Mouse (Mus musculus): ENCODE data around the gene Cyp2ab1. TPM values are rescaled to one million over a fixed set of nuclear protein-coding genes. Genes with fewer than 3 reads are reported as not detected.

The Cyp2ab1 gene
- 0.19 and 0.53 TPM in 2 replicates for polyA plus RNA-seq (2012; rRNA removed)

DNA sequence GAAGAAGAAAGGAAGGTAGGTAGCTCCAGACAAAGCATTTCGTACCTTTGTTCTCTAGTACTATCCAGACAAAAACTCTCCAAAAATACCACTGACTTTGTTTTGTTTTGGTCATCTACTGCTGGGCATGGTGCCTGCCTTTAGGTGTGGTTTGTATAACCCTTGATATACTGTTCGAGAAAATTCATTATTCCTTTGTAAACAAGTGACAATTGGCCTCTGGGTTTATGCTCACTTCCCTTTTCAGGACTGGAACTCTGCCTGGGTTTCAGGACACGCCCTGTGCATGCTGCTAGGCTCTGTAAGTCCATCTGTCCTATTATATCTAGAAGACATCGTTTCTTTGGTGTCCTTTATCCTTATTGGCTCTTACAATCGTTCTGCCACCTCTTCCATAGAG, at the start of gene Cyp2ab1:
Gene Cyp2ab1, minus strand, starts transcription at position 119 of the 400 bp plus-strand sequence.

GRCm38 (mm10) chr16:20301770-20302649, 23.2 kb downstream of the Cyp2ab1 start, which contains the start of gene Parl:
TSS of gene Parl (minus strand) at chr16:20302387.

Other genes with a start within 250 kb of the Cyp2ab1 start
- 0.70 and 1.3 TPM in 2 replicates for gene Klhl24, start 227.9 kb downstream of the Cyp2ab1 start, polyA plus RNA-seq (2012; rRNA removed)
- 3.4 and 5.2 TPM in 2 replicates for gene Yeats2, start 184.3 kb downstream of the Cyp2ab1 start, polyA plus RNA-seq (2012; rRNA removed)
- gene Map6d1, start 84.0 kb downstream of the Cyp2ab1 start, polyA plus RNA-seq (2012; rRNA removed), result 0.10 TPM in 1 of 2 replicates, not detected in the other
- 12.6 and 14.7 TPM in 2 replicates for gene Parl, start 23.0 kb downstream of the Cyp2ab1 start, polyA plus RNA-seq (2012; rRNA removed)
- gene Abcc5, start 101.0 kb upstream of the Cyp2ab1 start, polyA plus RNA-seq (2012; rRNA removed), result 21.2 and 31.6 TPM in 2 replicates
- 9.7 and 10.6 TPM in 2 replicates for gene Eif2b5, start 173.4 kb upstream of the Cyp2ab1 start, polyA plus RNA-seq (2012; rRNA removed)
- gene Dvl3, start 191.6 kb upstream of the Cyp2ab1 start, polyA plus RNA-seq (2012; rRNA removed), result 19.6 and 25.7 TPM in 2 replicates
- 164 and 178 TPM in 2 replicates for gene Ap2m1, start 210.1 kb upstream of the Cyp2ab1 start, polyA plus RNA-seq (2012; rRNA removed)
- 9.7 and 15.9 TPM in 2 replicates for gene Abcf3, start 223.2 kb upstream of the Cyp2ab1 start, polyA plus RNA-seq (2012; rRNA removed)

Measured in stomach, adult 2 months (tissue).